Mouse (Mus musculus): ENCODE measurements around the gene Kxd1.

The Kxd1 gene

GRCm38 (mm10) chr8:70527512-70528181 lies at the start of gene Kxd1, which contains the start of gene Fkbp8:
Kxd1 (minus strand) TSS chr8:70527956.
Fkbp8 (plus strand) TSS chr8:70527724.
- DNase-seq (ENCODE audit: low spot score): peak; percentile 99

- no peak for DNase-seq (ENCODE audit: low spot score)
Observed at GRCm38 (mm10) chr8:70577207-70577606, 49.5 kb upstream of the Kxd1 start.

- no peak for DNase-seq (ENCODE audit: low spot score)
Observed at GRCm38 (mm10) chr8:70574915-70575314, 47.2 kb upstream of the Kxd1 start.

- DNase-seq (ENCODE audit: low spot score): no peak
Observed at GRCm38 (mm10) chr8:70574302-70574701, 46.5 kb upstream of the Kxd1 start.

- DNase-seq (ENCODE audit: low spot score): no peak
Observed at GRCm38 (mm10) chr8:70570990-70571389, 43.2 kb upstream of the Kxd1 start.

GRCm38 (mm10) chr8:70570360-70570759 lies 42.6 kb upstream of the Kxd1 start:
- DNase-seq (ENCODE audit: low spot score): no peak

GRCm38 (mm10) chr8:70565561-70565960 lies 37.8 kb upstream of the Kxd1 start:
- no peak for DNase-seq (ENCODE audit: low spot score)

- no peak for DNase-seq (ENCODE audit: low spot score)
Observed at GRCm38 (mm10) chr8:70564696-70565235, 37.0 kb upstream of the Kxd1 start.

GRCm38 (mm10) chr8:70563763-70564387 lies 36.1 kb upstream of the Kxd1 start:
- DNase-seq (ENCODE audit: low spot score): no peak

- no peak for DNase-seq (ENCODE audit: low spot score)
Observed at GRCm38 (mm10) chr8:70562802-70563201, 35.0 kb upstream of the Kxd1 start.

GRCm38 (mm10) chr8:70561809-70562535 lies 34.2 kb upstream of the Kxd1 start:
- DNase-seq (ENCODE audit: low spot score): peak; percentile 24

GRCm38 (mm10) chr8:70561357-70561756 lies 33.6 kb upstream of the Kxd1 start:
- no peak for DNase-seq (ENCODE audit: low spot score)

GRCm38 (mm10) chr8:70560564-70560963 lies 32.8 kb upstream of the Kxd1 start:
- DNase-seq (ENCODE audit: low spot score): no peak

- peak; percentile 8 for DNase-seq (ENCODE audit: low spot score)
Observed at GRCm38 (mm10) chr8:70560096-70560495, 32.3 kb upstream of the Kxd1 start.

- DNase-seq (ENCODE audit: low spot score): no peak
Observed at GRCm38 (mm10) chr8:70558983-70559382, 31.2 kb upstream of the Kxd1 start.

- DNase-seq (ENCODE audit: low spot score): no peak
Observed at GRCm38 (mm10) chr8:70558334-70558733, 30.6 kb upstream of the Kxd1 start.

GRCm38 (mm10) chr8:70555079-70555747 lies 27.5 kb upstream of the Kxd1 start:
- no peak for DNase-seq (ENCODE audit: low spot score)

GRCm38 (mm10) chr8:70553740-70554139 lies 26.0 kb upstream of the Kxd1 start:
- no peak for DNase-seq (ENCODE audit: low spot score)

GRCm38 (mm10) chr8:70552836-70553235 lies 25.1 kb upstream of the Kxd1 start:
- DNase-seq (ENCODE audit: low spot score): no peak

- no peak for DNase-seq (ENCODE audit: low spot score)
Observed at GRCm38 (mm10) chr8:70551558-70552161, 23.9 kb upstream of the Kxd1 start.

GRCm38 (mm10) chr8:70549412-70550184 lies 21.8 kb upstream of the Kxd1 start:
- no peak for DNase-seq (ENCODE audit: low spot score)
